Mouse (Mus musculus) forebrain, embryonic 15.5 days (tissue): ENCODE data around the gene Mgst3. TPM values are rescaled to one million over a fixed set of nuclear protein-coding genes. Genes with fewer than 3 reads are reported as not detected.

Source experiments
- ATAC-seq: fragments of 200-750 bp; cut with Nextera tagmentation; replicated peaks from 2 replicates; pipeline ENCODE4 v1.8.0; 2017; ENCODE audit warnings: mild to moderate bottlenecking, moderate TSS enrichment, moderate library complexity
- H3K27ac ChIP-seq: fragments of 300-500 bp; sonication (generic); replicated peaks from 2 replicates; pipeline ENCODE4 v1.5.1; 2015; ENCODE audit warnings: mild to moderate bottlenecking, inconsistent platforms
- H3K27me3 ChIP-seq: fragments of 300-500 bp; sonication (generic); 2 replicates; pipeline ENCODE4 v1.6.1; 2015; ENCODE audit warnings: inconsistent platforms
- H3K36me3 ChIP-seq: fragments of 300-500 bp; sonication (generic); 2 replicates; pipeline ENCODE4 v1.6.1; 2015; ENCODE audit warnings: mild to moderate bottlenecking, inconsistent platforms
- H3K4me1 ChIP-seq: fragments of 300-500 bp; sonication (generic); 2 replicates; pipeline ENCODE4 v1.6.1; 2015; ENCODE audit warnings: inconsistent platforms
- H3K4me2 ChIP-seq: fragments of 300-500 bp; sonication (generic); replicated peaks from 2 replicates; pipeline ENCODE4 v1.6.1; 2015; ENCODE audit warnings: mild to moderate bottlenecking, inconsistent platforms
- H3K4me3 ChIP-seq: fragments of 300-500 bp; sonication (generic); 2 replicates; pipeline ENCODE4 v1.5.1; 2015; ENCODE audit warnings: mild to moderate bottlenecking, inconsistent platforms
- H3K9ac ChIP-seq: fragments of 300-500 bp; sonication (generic); replicated peaks from 2 replicates; pipeline ENCODE4 v1.6.1; 2015; ENCODE audit warnings: mild to moderate bottlenecking, inconsistent platforms
- H3K9me3 ChIP-seq: fragments of 300-500 bp; sonication (generic); 2 replicates; pipeline ENCODE4 v1.6.1; 2016; ENCODE audit warnings: inconsistent platforms
- WGBS: fragments of 180-500 bp; shearing (Covaris S2); methylation state at CpG from one replicate; pipeline ENCODE4 v1.1.7; 2015; ENCODE audit warnings: mixed read lengths; 5-methylcytosine and 5-hydroxymethylcytosine counted together
- polyA plus RNA-seq: library from polyadenylated mRNA; unstranded; fragments of >200 nt; fragmentation: Nextera tagmentation; extraction: Ambion mirVana; gene quantifications from 2 replicates; pipeline ENCODE4 v1.2.1, GENCODE M21; 2015

Gene Mgst3
- polyA plus RNA-seq, 1 experiment from 2014 or later, result 95.3 TPM

DNA sequence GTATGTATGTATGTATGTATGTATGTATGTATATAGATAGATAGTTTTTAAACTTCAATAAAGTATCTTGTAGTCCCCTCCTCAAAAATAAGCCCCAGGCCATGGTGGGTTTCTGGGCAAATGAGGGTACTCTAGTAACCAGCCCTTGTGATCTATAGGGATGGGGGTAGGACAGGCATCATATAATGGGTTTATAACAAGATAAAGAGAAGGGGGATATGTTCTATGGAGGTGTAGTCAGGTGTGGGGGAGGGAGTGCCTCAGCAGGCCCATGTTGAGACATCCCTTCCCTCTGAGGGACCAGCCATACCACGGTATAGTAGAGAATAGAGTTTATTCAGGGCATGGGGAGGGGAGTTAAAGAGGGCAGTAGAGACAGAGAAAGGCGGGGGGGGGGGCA is 7.2 kb downstream of the Mgst3 start:
- no peak for ATAC-seq
- no peak overlapping the region for H3K4me2 ChIP-seq
- H3K9ac ChIP-seq, result no peak overlapping the region
- WGBS, result 42% methylated on average over 1 of the region's 2 CpGs
- 0 out of 2 replicates have a peak, but pooled peaks cover 3% of the 10 kb centered on the region for H3K4me1 ChIP-seq
- no peaks in the 10 kb centered on the region for H3K36me3 ChIP-seq
- H3K27ac ChIP-seq, result no peak overlapping the region
- no peaks in the 10 kb centered on the region for H3K9me3 ChIP-seq
- no peak overlapping the region for H3K4me3 ChIP-seq
- H3K27me3 ChIP-seq, result no peaks in the 10 kb centered on the region

DNA sequence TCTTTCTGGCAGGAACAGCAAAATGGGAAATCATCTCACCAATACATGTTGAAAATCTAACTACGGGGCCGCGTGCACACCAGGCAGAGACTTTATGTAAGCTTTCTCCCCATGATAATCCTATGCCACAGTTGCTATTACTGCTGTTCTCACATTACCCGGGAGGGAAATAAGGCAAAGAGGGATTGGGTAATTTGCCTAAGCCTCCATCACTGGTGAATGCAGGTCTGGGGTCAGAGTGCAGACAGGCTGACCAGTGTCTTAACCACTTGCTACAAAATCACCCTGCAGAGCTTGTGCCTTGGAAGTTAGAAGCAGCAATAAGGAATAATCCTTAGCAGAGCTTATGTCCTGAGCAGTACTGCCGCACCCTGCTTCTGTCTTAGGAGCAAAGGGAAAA is 8.0 kb downstream of the Mgst3 start:
- H3K9me3 ChIP-seq, result no peaks in the 10 kb centered on the region
- H3K27ac ChIP-seq, result no peak overlapping the region
- H3K4me3 ChIP-seq, result no peak overlapping the region
- 66% methylated on average over 5 of the region's 5 CpGs for WGBS
- no peak for ATAC-seq
- no peak overlapping the region for H3K4me2 ChIP-seq
- no peaks in the 10 kb centered on the region for H3K36me3 ChIP-seq
- H3K9ac ChIP-seq, result no peak overlapping the region
- H3K27me3 ChIP-seq, result no peaks in the 10 kb centered on the region
- 0 out of 2 replicates have a peak, but pooled peaks cover 3% of the 10 kb centered on the region for H3K4me1 ChIP-seq

DNA sequence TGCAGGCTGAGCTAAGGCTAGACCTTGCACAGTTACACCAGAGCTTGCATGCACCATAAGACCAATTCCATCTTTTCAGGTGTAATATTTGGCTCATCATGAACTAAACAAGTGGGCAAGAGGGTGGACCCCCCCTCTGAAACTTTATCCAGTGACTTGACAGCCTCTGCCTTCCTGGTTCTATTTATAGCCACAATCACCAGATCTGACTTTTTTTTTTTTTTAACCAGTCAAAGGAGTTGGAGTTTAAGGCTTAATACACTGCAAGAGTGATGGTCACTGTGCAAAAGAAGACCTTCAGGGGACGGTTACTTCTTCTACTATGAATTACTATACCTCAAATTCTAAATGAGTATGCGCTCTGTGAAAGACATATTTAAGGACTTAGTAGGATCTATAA is 8.4 kb downstream of the Mgst3 start:
- Histone ChIP-seq H3K27ac (no peak overlapping the region), H3K4me2 (no peak overlapping the region), H3K27me3 (no peaks in the 10 kb centered on the region), H3K4me1 (0 out of 2 replicates have a peak, but pooled peaks cover 3% of the 10 kb centered on the region), H3K4me3 (no peak overlapping the region), H3K36me3 (no peaks in the 10 kb centered on the region), H3K9ac (no peak overlapping the region), H3K9me3 (no peaks in the 10 kb centered on the region)
- no peak for ATAC-seq
- WGBS, result 95% methylated on average over 2 of the region's 2 CpGs

DNA sequence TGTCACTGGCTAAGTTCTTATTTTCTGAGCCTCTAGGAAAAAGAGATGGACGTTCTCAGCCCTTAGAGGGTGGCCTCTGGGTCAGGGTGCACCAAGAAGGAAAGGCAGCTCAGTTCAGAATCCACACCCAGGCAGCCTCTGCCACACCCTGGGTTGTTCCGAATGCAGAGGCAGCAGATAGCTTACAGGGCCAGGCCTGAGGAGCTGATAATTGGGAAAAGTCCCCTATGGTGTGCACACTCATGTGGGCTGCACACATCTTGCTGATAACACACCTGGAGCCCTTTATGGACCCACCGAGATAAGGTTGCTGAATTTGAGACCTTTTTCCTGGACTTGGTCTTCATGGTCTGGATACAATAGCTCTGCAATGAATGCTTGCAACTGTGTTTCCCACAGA is 9.5 kb downstream of the Mgst3 start:
- H3K27ac ChIP-seq, result no peak overlapping the region
- no peak for ATAC-seq
- no peak overlapping the region for H3K4me3 ChIP-seq
- H3K4me1 ChIP-seq, result 0 out of 2 replicates have a peak, but pooled peaks cover 3% of the 10 kb centered on the region
- H3K36me3 ChIP-seq, result no peaks in the 10 kb centered on the region
- H3K9ac ChIP-seq, result no peak overlapping the region
- H3K27me3 ChIP-seq, result no peaks in the 10 kb centered on the region
- H3K9me3 ChIP-seq, result no peaks in the 10 kb centered on the region
- WGBS, result 80% methylated on average over 3 of the region's 3 CpGs
- H3K4me2 ChIP-seq, result no peak overlapping the region

DNA sequence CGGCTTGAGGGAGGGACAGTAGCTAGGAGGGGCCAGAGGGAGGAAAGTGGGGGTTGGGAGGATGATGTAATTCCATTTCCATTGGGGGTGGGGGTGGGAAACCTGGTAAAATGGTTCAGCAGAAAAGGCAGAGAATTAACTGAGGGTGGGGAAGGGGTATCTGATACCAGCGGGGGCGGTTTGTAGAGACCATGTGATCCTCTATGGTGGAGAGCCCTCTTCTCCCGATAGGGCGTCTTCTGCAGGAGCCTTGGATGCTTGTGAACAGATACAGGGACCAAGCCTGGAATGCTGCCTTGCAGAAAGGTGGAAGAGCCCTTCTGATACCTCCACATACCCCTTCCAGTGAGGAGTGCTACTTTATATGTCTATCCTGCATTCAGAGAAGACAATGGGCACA is 10.5 kb downstream of the Mgst3 start:
- WGBS, result 72% methylated on average over 5 of the region's 5 CpGs
- no peak for ATAC-seq
- Histone ChIP-seq H3K4me3 (no peak overlapping the region), H3K4me1 (0 out of 2 replicates have a peak, but pooled peaks cover 3% of the 10 kb centered on the region), H3K9me3 (no peaks in the 10 kb centered on the region), H3K4me2 (no peak overlapping the region), H3K27me3 (no peaks in the 10 kb centered on the region), H3K9ac (no peak overlapping the region), H3K27ac (no peak overlapping the region), H3K36me3 (no peaks in the 10 kb centered on the region)

DNA sequence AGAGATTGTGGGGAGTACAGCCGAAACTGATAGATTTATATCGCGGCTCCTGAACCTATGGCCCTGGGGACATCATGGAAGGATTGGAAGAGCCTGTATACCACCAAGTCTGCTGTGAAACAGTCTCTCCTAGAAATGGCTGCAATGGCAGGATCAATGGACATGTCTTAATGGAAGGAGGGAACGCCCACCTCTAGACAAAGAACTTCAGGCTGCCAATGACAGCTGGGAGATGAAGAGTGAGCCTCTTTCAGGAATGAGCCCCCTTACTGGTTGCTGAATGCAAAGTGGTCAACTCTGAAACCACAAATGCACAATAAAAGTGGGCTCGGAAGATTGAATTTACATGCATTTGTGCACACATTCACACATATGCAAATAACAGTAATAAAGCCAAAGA is 10.9 kb downstream of the Mgst3 start:
- no peak overlapping the region for H3K27ac ChIP-seq
- H3K9ac ChIP-seq, result no peak overlapping the region
- H3K27me3 ChIP-seq, result no peaks in the 10 kb centered on the region
- H3K9me3 ChIP-seq, result no peaks in the 10 kb centered on the region
- H3K36me3 ChIP-seq, result no peaks in the 10 kb centered on the region
- 73% methylated on average over 5 of the region's 5 CpGs for WGBS
- H3K4me3 ChIP-seq, result no peak overlapping the region
- 0 out of 2 replicates have a peak, but pooled peaks cover 4% of the 10 kb centered on the region for H3K4me1 ChIP-seq
- H3K4me2 ChIP-seq, result no peak overlapping the region
- no peak for ATAC-seq

DNA sequence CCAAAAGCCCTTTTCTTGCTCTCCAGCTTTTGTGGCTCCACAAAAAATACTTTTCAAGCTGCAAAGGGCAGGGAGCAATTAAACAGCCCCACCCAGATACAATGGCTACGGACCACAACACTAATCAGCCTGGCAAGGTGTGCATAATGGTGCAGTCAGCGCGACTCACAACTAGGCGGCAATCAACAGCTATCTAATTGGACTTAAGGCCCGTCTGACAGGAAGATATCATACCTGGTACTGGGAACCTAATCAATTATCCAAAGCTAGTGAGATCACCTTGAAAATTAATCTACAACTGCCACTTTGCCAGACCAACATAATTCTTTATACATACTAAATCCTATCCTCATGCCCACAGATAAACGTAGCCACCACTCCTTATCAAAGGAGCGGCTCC is 11.3 kb downstream of the Mgst3 start:
- no peak overlapping the region for H3K4me3 ChIP-seq
- H3K4me2 ChIP-seq, result no peak overlapping the region
- no peak for ATAC-seq
- H3K9ac ChIP-seq, result no peak overlapping the region
- no peaks in the 10 kb centered on the region for H3K27me3 ChIP-seq
- 0 out of 2 replicates have a peak, but pooled peaks cover 7% of the 10 kb centered on the region for H3K4me1 ChIP-seq
- no peaks in the 10 kb centered on the region for H3K9me3 ChIP-seq
- 78% methylated on average over 7 of the region's 7 CpGs for WGBS
- H3K36me3 ChIP-seq, result no peaks in the 10 kb centered on the region
- no peak overlapping the region for H3K27ac ChIP-seq

DNA sequence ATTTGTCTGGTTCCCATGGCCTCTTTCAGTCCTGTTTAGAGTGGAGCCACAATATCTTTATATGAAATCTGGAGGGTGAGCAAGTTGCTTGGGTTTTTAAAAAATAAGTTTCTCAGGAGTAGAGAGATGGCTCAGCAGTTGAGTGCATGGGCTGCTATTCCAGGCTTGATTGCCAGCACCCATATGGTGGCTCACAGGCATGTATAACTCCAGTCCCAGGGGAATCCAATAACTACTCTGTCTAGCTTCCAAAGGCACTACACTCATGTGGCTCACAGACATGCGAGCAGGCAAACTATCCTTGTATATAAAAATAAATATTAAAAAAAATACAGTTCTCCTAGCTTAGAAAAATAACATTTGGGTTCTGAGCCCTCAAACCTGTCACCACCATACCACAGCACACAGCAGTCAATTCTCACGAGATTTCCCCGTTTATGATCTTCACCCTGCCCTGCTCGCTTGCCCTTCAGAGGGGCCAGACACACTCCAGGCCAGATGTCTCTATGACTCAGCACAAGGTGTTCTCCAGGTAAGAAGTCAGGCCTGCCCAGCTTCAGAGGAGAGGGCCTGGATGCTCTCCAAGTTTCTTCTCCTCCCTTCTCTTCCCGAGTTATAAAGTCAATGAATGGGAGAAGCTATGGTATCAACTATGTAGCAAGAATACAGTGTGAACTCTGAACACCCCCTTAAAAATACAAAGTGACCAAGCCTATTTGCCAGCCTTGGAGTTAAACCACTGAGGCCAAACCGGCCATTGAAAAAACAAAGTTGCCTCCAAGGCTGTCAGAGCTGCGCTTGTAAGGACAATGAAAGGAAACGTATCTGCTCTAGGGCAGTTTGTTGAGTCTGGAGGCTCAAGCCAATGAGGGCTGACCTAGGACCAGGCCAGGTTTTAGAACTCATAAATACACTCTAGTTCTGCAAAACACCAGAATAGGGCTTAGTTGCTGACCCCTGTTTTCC is 12.3 kb downstream of the Mgst3 start:
- Histone ChIP-seq H3K9me3 (no peaks in the 10 kb centered on the region), H3K27ac (no peak overlapping the region), H3K9ac (no peak overlapping the region), H3K36me3 (no peaks in the 10 kb centered on the region), H3K4me2 (no peak overlapping the region), H3K4me3 (no peak overlapping the region), H3K4me1 (0 out of 2 replicates have a peak, but pooled peaks cover 7% of the 10 kb centered on the region), H3K27me3 (no peaks in the 10 kb centered on the region)
- ATAC-seq, result peak; percentile 75
- WGBS, result 86% methylated on average over 8 of the region's 8 CpGs

DNA sequence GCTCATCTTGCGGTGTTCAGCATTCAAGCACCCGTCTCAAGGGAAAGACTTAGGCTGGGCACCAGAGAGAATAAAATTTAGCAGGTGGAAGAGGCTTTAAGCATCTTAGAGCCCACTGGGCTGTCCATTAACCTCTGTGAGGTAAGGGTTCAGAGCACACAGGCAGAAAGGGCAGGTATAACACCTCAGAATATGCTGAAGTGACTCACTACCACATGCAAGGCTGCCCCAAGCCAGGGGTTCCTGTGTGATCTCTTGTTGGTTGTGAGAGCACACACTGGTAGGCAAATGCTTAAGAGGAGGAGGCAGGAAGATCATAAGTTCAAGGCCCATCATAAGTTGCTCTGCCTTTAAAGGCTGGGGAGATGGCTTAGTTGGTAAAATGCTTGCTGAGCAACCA is 13.4 kb downstream of the Mgst3 start:
- WGBS, result 81% methylated on average over 2 of the region's 2 CpGs
- Histone ChIP-seq H3K9ac (no peak overlapping the region), H3K4me2 (no peak overlapping the region), H3K9me3 (no peaks in the 10 kb centered on the region), H3K4me1 (0 out of 2 replicates have a peak, but pooled peaks cover 7% of the 10 kb centered on the region), H3K4me3 (no peak overlapping the region), H3K36me3 (no peaks in the 10 kb centered on the region), H3K27me3 (no peaks in the 10 kb centered on the region), H3K27ac (no peak overlapping the region)
- ATAC-seq, result no peak

DNA sequence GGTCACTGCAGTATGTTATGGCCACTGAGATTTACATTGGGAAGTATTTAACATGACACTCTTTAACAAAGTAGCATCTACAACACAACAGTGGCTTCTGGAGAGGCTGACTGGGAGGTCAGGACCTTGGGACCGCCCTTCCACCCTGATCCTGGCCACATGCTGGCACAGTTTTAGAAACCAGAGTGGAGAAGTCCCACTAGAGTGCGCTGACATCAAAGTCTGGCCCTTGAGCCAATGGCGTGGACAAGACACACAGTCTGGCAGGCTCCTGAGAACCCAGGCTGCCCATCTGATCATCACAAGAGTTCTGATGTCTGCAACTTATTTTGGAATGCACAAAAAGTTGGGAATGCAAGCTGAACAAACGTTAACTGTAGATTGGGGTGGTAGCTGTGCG is 13.9 kb downstream of the Mgst3 start:
- H3K9me3 ChIP-seq, result no peaks in the 10 kb centered on the region
- no peak overlapping the region for H3K27ac ChIP-seq
- no peak for ATAC-seq
- 0 out of 2 replicates have a peak, but pooled peaks cover 7% of the 10 kb centered on the region for H3K4me1 ChIP-seq
- H3K9ac ChIP-seq, result no peak overlapping the region
- no peaks in the 10 kb centered on the region for H3K27me3 ChIP-seq
- no peaks in the 10 kb centered on the region for H3K36me3 ChIP-seq
- H3K4me3 ChIP-seq, result no peak overlapping the region
- whole genome bisulfite sequencing, result 77% methylated on average over 5 of the region's 5 CpGs
- no peak overlapping the region for H3K4me2 ChIP-seq

DNA sequence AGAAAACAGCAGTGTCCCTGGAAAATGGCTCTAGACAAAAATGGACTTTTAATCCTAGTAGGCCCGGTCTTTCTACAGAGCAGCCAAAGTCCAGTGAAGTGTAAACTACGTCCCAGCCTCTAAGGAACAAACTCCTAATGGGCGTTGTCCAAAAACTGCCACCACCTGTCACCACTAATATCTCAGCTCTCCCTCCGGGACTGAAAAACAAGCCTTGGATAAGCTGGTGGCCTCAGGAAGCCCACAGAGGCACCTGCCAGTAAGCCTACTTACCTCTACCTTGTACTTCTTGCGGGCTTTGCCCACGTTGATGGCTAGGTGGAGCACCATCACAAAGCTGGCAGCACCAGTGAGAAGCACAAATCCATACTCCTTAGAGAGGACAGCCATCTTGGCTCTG is 15.6 kb downstream of the Mgst3 start:
- no peak overlapping the region for H3K4me3 ChIP-seq
- H3K27ac ChIP-seq, result no peak overlapping the region
- H3K4me1 ChIP-seq, result peaks cover 11% of the 10 kb centered on the region; the same call in 1 of the 2 replicates
- ATAC-seq, result no peak
- no peaks in the 10 kb centered on the region for H3K9me3 ChIP-seq
- no peak overlapping the region for H3K4me2 ChIP-seq
- no peak overlapping the region for H3K9ac ChIP-seq
- 53% methylated on average over 6 of the region's 6 CpGs for WGBS
- H3K27me3 ChIP-seq, result no peaks in the 10 kb centered on the region
- H3K36me3 ChIP-seq, result 0 out of 2 replicates have a peak, but pooled peaks cover 5% of the 10 kb centered on the region

DNA sequence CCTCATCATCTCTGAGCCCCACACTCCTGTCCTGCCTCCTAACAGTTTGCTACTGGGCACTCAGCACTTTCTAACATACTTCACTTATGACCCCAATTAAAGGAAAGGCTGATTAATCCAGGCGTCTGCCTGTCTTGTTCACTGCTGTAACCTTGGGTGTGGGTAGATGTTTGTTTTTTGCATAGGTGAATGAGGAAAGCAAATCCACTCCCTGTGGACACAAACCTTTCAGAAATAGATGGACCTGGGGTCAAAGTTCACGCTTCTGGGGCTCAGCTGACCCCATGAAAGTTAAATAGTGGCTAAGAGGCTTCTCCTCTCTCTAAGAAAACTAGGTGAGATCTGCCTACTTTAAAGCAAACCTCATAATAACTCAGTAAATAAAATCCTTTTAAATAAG is 18.7 kb downstream of the Mgst3 start:
- peaks cover 8% of the 10 kb centered on the region; the same call in 1 of the 2 replicates for H3K4me1 ChIP-seq
- no peak overlapping the region for H3K9ac ChIP-seq
- H3K36me3 ChIP-seq, result 0 out of 2 replicates have a peak, but pooled peaks cover 5% of the 10 kb centered on the region
- H3K4me3 ChIP-seq, result no peak overlapping the region
- H3K27ac ChIP-seq, result no peak overlapping the region
- no peak overlapping the region for H3K4me2 ChIP-seq
- no peaks in the 10 kb centered on the region for H3K27me3 ChIP-seq
- 64% methylated on average over 2 of the region's 2 CpGs for WGBS
- H3K9me3 ChIP-seq, result no peaks in the 10 kb centered on the region
- ATAC-seq, result no peak
